12 mouse cellular contexts compared by ENCODE assay signal in genomic region chr5:112454966-112455555, GRCm38 (mm10). TPM values are rescaled to one million over a fixed set of nuclear protein-coding genes. Genes with fewer than 3 reads are reported as not detected.
DNase-seq lines count a peak whose midpoint lies in the region; ATAC-seq lines count a peak whose summit lies in the region.
"Had no signal": no experiment of that assay in that cellular context is flagged by ENCODE, and none has a peak within 500 bp of the region (broad histone marks: within the 10 kb centered on the region; RNA-seq: fewer than 3 reads in every experiment).

No protein-coding gene starts in this region.

- ATAC-seq in cerebellum, adult (ENCODE audit: insufficient number of reproducible peaks, low FRiP score, low TSS enrichment), result peak; percentile 36; the same call in 1 of the 2 replicates

- no peak for DNase-seq in cerebellum, adult 8-10 months
- peak; percentile 30 to 57 for DNase-seq in frontal cortex, postnatal 36 days (ENCODE audit: low spot score in 2 of 2)
- DNase-seq in frontal cortex, postnatal 25 days (ENCODE audit: low spot score in 2 of 2), result no peak
- DNase-seq in left cerebral cortex, postnatal 10 days (ENCODE audit: extremely low spot score in 1 of 2, low spot score in 2 of 2), result peak; percentile 22 to 27
- DNase-seq in left cerebral cortex, adult 11 months (ENCODE audit: low spot score), result no peak
- DNase-seq in cerebellum, postnatal 25 days, result peak; percentile 46 to 54
- no peak for DNase-seq in spleen, postnatal 14 days (ENCODE audit: low spot score in 2 of 2)
- DNase-seq: adrenal gland, postnatal 25 days; gastrocnemius, postnatal 10 days; layer of hippocampus, adult 9-11 months had no signal

- intact Hi-C loops in left cerebral cortex, postnatal 10 days (cut with DNase I), result no loop called here

RNA-seq across cellular contexts. Expression of gene Gm6588, which starts 5.8 kb away (rescaled TPM):
- not detected for total RNA-seq in left cerebral cortex, postnatal 10 days (2021)
- total RNA-seq: adrenal gland, postnatal 25 days; gastrocnemius, postnatal 10 days; megakaryocyte-erythroid progenitor cell, adult 5-6 weeks had no signal

Comparison
In these comparisons a context has a peak if more than half of its experiments do, and no peak if none do; other contexts are left out.
1. DNase-seq: peak in frontal cortex, postnatal 36 days (2 of 2), left cerebral cortex, postnatal 10 days (2 of 2) and cerebellum, postnatal 25 days (2 of 2); none in cerebellum, adult 8-10 months (single experiment), frontal cortex, postnatal 25 days (0 of 2), left cerebral cortex, adult 11 months (single experiment) and spleen, postnatal 14 days (0 of 2).